Mouse (Mus musculus) ES-E14 (cell line): Measurements from ENCODE around the gene Cox6a1.

ENCODE experiments used
- CHD2 ChIP-seq: IDR thresholded peaks from 2 replicates; pipeline ENCODE4 v1.6.1; 2014; ENCODE audit warnings: mild to moderate bottlenecking, low read depth, low read length, inconsistent platforms
- HCFC1 ChIP-seq: IDR thresholded peaks from 2 replicates; pipeline ENCODE4 v1.6.1; 2012; ENCODE audit warnings: low read length, inconsistent platforms, borderline replicate concordance; ENCODE audit not compliant: insufficient read depth
- MAFK ChIP-seq: IDR thresholded peaks from 2 replicates; pipeline ENCODE4 v1.6.1; 2014; ENCODE audit warnings: mild to moderate bottlenecking, low read depth, low read length, inconsistent platforms; ENCODE audit not compliant: insufficient read depth
- ZC3H11A ChIP-seq: IDR thresholded peaks from 2 replicates; pipeline ENCODE4 v1.6.1; 2012; ENCODE audit warnings: low read depth, mild to moderate bottlenecking, inconsistent platforms, low read length, borderline replicate concordance
- ZNF384 ChIP-seq: IDR thresholded peaks from 2 replicates; pipeline ENCODE4 v1.6.1; 2012; ENCODE audit warnings: low read depth, low read length, inconsistent platforms

- TF ChIP-seq HCFC1, result no peak
- TF ChIP-seq CHD2, result no peak
- no peak for TF ChIP-seq ZC3H11A
- TF ChIP-seq ZNF384, result no peak
- no peak for TF ChIP-seq MAFK
These were observed 15.2 kb downstream of the Cox6a1 start for GRCm38 (mm10) chr5:115333626-115334025.
